In the genomic region with DNA sequence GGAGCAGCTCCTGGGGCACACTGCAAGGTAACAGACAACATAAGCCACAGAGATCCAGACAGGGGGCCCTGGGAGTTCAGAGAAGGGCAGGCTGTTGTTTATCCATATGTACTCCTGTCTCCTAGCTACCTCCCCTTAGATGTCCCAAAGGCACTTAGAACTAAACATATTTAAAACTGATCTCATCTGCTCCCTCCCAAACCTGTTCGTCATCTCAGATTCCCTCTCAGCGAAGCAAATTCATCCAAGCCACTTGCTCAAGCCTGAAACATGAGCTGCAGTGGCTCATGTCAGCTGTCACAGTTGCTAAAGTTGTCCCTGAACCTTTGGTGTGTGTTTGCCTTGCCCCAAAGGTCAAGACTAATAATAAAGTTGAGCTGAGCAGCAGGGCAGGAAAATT, we compare ENCODE assay signal across 11 mouse cellular contexts.
DNase-seq lines count a peak whose midpoint lies in the region; ATAC-seq and TF ChIP-seq lines count a peak whose summit lies in the region.
"Had no signal": no experiment of that assay in that cellular context is flagged by ENCODE, and none has a peak within 500 bp of the region (broad histone marks: within the 10 kb centered on the region; RNA-seq: fewer than 3 reads in every experiment).

No protein-coding gene starts in this region.

- peak; percentile 60 for DNase-seq in lung, postnatal 0 days (ENCODE audit: low spot score)
- DNase-seq in lung, adult 18-20 months: no peak
- DNase-seq in gastrocnemius, postnatal 10 days: peak; percentile 4
- DNase-seq in heart, postnatal 0 days (ENCODE audit: low spot score): peak; percentile 78
- no peak for DNase-seq in stomach, postnatal 0 days (ENCODE audit: low spot score)
- DNase-seq in urinary bladder, postnatal 25 days (ENCODE audit: low spot score): no peak
- no peak for DNase-seq in hindbrain, postnatal 0 days (ENCODE audit: low spot score)
- DNase-seq: lung, postnatal 14 days; right cerebral cortex, postnatal 14 days; thymus, postnatal 14 days had no signal

- no peaks in the 10 kb centered on the region for H3K4me1 ChIP-seq in lung, postnatal 0 days (ENCODE audit: insufficient read depth, low read depth, low read length)
- 0 out of 2 replicates have a peak, but pooled peaks cover 3% of the 10 kb centered on the region for H3K4me1 ChIP-seq in heart, postnatal 0 days (ENCODE audit: control insufficient read depth, insufficient read depth)
- no peaks in the 10 kb centered on the region for H3K4me1 ChIP-seq in stomach, postnatal 0 days (replicated peaks; ENCODE audit: control insufficient read depth, insufficient read depth)
- H3K4me1 ChIP-seq in hindbrain, postnatal 0 days (ENCODE audit: insufficient read depth, low read length): no peaks in the 10 kb centered on the region

- H3K27me3 ChIP-seq in lung, postnatal 0 days (replicated peaks; ENCODE audit: insufficient read depth, low read length): no peaks in the 10 kb centered on the region
- H3K27me3 ChIP-seq in heart, postnatal 0 days (ENCODE audit: control insufficient read depth, insufficient read depth, low read length): no peaks in the 10 kb centered on the region
- H3K27me3 ChIP-seq in stomach, postnatal 0 days (ENCODE audit: control insufficient read depth, insufficient read depth, low read length): no peaks in the 10 kb centered on the region
- no peaks in the 10 kb centered on the region for H3K27me3 ChIP-seq in hindbrain, postnatal 0 days (ENCODE audit: insufficient read depth, low read length)

- no peak overlapping the region for H3K27ac ChIP-seq in lung, postnatal 0 days (ENCODE audit: low read length)
- peak overlapping the region; percentile 59 for H3K27ac ChIP-seq in heart, postnatal 0 days (ENCODE audit: low read depth)
- no peak overlapping the region for H3K27ac ChIP-seq in stomach, postnatal 0 days (replicated peaks)
- no peak overlapping the region for H3K27ac ChIP-seq in hindbrain, postnatal 0 days

- H3K36me3 ChIP-seq in lung, postnatal 0 days (ENCODE audit: insufficient read depth, low read length): no peaks in the 10 kb centered on the region
- H3K36me3 ChIP-seq in heart, postnatal 0 days (replicated peaks; ENCODE audit: control insufficient read depth, insufficient read depth, low read length): no peaks in the 10 kb centered on the region
- H3K36me3 ChIP-seq in stomach, postnatal 0 days (ENCODE audit: control insufficient read depth, insufficient read depth, low read length): no peaks in the 10 kb centered on the region
- no peaks in the 10 kb centered on the region for H3K36me3 ChIP-seq in hindbrain, postnatal 0 days (ENCODE audit: insufficient read depth, low read length)
- H3K36me3 ChIP-seq: G1E had no signal

- 59% methylated on average over 2 of the region's 2 CpGs for WGBS in lung, postnatal 0 days
- 28% methylated on average over 2 of the region's 2 CpGs for WGBS in heart, postnatal 0 days
- 37% methylated on average over 2 of the region's 2 CpGs for WGBS in stomach, postnatal 0 days
- WGBS in hindbrain, postnatal 0 days: 62% methylated on average over 2 of the region's 2 CpGs

- peak; percentile 50 for ATAC-seq in lung, postnatal 0 days
- ATAC-seq in heart, postnatal 0 days (ENCODE audit: insufficient read depth, low read depth): peak; percentile 67
- ATAC-seq in stomach, postnatal 0 days (ENCODE audit: low FRiP score, low TSS enrichment): peak; percentile 60; the same call in 1 of the 2 replicates
- ATAC-seq in hindbrain, postnatal 0 days: no peak

- H3K9ac ChIP-seq in lung, postnatal 0 days (replicated peaks; ENCODE audit: low read depth): no peak overlapping the region
- H3K9ac ChIP-seq in heart, postnatal 0 days (replicated peaks; ENCODE audit: low read depth, low read length): no peak overlapping the region
- H3K9ac ChIP-seq in stomach, postnatal 0 days (ENCODE audit: low read length): no peak overlapping the region
- H3K9ac ChIP-seq in hindbrain, postnatal 0 days (replicated peaks; ENCODE audit: low read length): no peak overlapping the region

- TF ChIP-seq CTCF in lung, postnatal 0 days (IDR thresholded peaks at IDR 0.05): no peak
- TF ChIP-seq CTCF in heart, postnatal 0 days (IDR thresholded peaks at IDR 0.05; ENCODE audit: low read depth): no peak
- no peak for TF ChIP-seq CTCF in stomach, postnatal 0 days (IDR thresholded peaks at IDR 0.05; ENCODE audit: low read depth)
- no peak for TF ChIP-seq CTCF in hindbrain, postnatal 0 days (IDR thresholded peaks at IDR 0.05; ENCODE audit: low read depth)

- no peaks in the 10 kb centered on the region for H3K9me3 ChIP-seq in lung, postnatal 0 days (ENCODE audit: low read length)
- no peaks in the 10 kb centered on the region for H3K9me3 ChIP-seq in heart, postnatal 0 days (replicated peaks; ENCODE audit: control insufficient read depth, low read length)
- H3K9me3 ChIP-seq in stomach, postnatal 0 days (ENCODE audit: control insufficient read depth, low read length): no peaks in the 10 kb centered on the region
- no peaks in the 10 kb centered on the region for H3K9me3 ChIP-seq in hindbrain, postnatal 0 days (ENCODE audit: low read length)
- H3K9me3 ChIP-seq: G1E had no signal

- TF ChIP-seq EP300 in lung, postnatal 0 days (IDR thresholded peaks at IDR 0.05): no peak
- no peak for TF ChIP-seq EP300 in heart, postnatal 0 days (IDR thresholded peaks at IDR 0.05; ENCODE audit: low read depth)
- TF ChIP-seq EP300 in stomach, postnatal 0 days (optimal IDR thresholded peaks at IDR 0.05): no peak

- no peak overlapping the region for H3K4me3 ChIP-seq in lung, postnatal 0 days (ENCODE audit: low read depth, low read length)
- no peak overlapping the region for H3K4me3 ChIP-seq in heart, postnatal 0 days (ENCODE audit: low read depth, low read length)
- H3K4me3 ChIP-seq in stomach, postnatal 0 days (ENCODE audit: low read depth, low read length): no peak overlapping the region
- H3K4me3 ChIP-seq in hindbrain, postnatal 0 days (ENCODE audit: low read length): no peak overlapping the region

- H3K4me2 ChIP-seq in lung, postnatal 0 days (replicated peaks; ENCODE audit: low read depth, low read length): no peak overlapping the region
- H3K4me2 ChIP-seq in heart, postnatal 0 days (ENCODE audit: low read depth, low read length): no peak overlapping the region
- H3K4me2 ChIP-seq in stomach, postnatal 0 days (replicated peaks; ENCODE audit: low read depth): no peak overlapping the region
- H3K4me2 ChIP-seq in hindbrain, postnatal 0 days (ENCODE audit: low read depth, low read length): no peak overlapping the region

Comparison
In these comparisons a context has a peak if more than half of its experiments do, and no peak if none do; other contexts are left out.
1. DNase-seq: peak in lung, postnatal 0 days (single experiment), gastrocnemius, postnatal 10 days (single experiment) and heart, postnatal 0 days (single experiment); none in lung, adult 18-20 months (0 of 2), stomach, postnatal 0 days (single experiment), urinary bladder, postnatal 25 days (single experiment) and hindbrain, postnatal 0 days (single experiment).